9 mouse cellular contexts compared by ENCODE assay signal in the genomic region with DNA sequence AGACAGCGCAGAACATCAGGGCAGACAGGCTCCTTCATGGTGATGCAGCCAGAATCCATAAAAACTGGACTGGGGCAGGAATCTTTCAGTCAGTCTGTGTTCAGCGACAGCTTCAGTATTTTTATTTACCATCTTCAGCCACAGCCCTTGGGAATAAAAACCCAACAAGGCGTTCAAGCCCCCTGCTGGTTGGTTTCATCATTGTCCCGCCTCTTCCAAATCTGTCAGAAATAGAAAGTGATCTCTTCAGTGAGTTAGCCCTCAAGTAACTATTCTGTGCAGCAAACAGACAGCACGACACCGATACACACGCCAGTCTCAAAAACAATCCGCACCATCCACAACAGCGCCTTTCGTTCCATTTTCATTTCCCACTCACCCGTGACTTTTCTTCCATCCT. TPM values are rescaled to one million over a fixed set of nuclear protein-coding genes. Genes with fewer than 3 reads are reported as not detected.
DNase-seq lines count a peak whose midpoint lies in the region; ATAC-seq and TF ChIP-seq lines count a peak whose summit lies in the region.
"Had no signal": no experiment of that assay in that cellular context is flagged by ENCODE, and none has a peak within 500 bp of the region (broad histone marks: within the 10 kb centered on the region; RNA-seq: fewer than 3 reads in every experiment).

No protein-coding gene starts in this region.

- no peaks in the 10 kb centered on the region for H3K4me1 ChIP-seq in hindbrain, postnatal 0 days (ENCODE audit: insufficient read depth, low read length)
- H3K4me1 ChIP-seq in hindbrain, embryonic 10.5 days (replicated peaks): no peaks in the 10 kb centered on the region
- no peaks in the 10 kb centered on the region for H3K4me1 ChIP-seq in liver, adult 2 months (ENCODE audit: control insufficient read depth, insufficient read depth, low read length)
- H3K4me1 ChIP-seq in stomach, postnatal 0 days (replicated peaks; ENCODE audit: control insufficient read depth, insufficient read depth): no peaks in the 10 kb centered on the region

- WGBS in hindbrain, postnatal 0 days: 78% methylated on average over 11 of the region's 11 CpGs
- WGBS in hindbrain, embryonic 10.5 days: 87% methylated on average over 11 of the region's 11 CpGs
- WGBS in liver, adult 2 months: 80% methylated on average over 11 of the region's 11 CpGs
- 76% methylated on average over 11 of the region's 11 CpGs for WGBS in stomach, postnatal 0 days

- no peak overlapping the region for H3K27ac ChIP-seq in hindbrain, postnatal 0 days
- H3K27ac ChIP-seq in hindbrain, embryonic 10.5 days: no peak overlapping the region
- no peak overlapping the region for H3K27ac ChIP-seq in liver, adult 2 months (replicated peaks; ENCODE audit: insufficient read depth, low read depth, low read length)
- no peak overlapping the region for H3K27ac ChIP-seq in stomach, postnatal 0 days (replicated peaks)

- H3K27me3 ChIP-seq in hindbrain, postnatal 0 days (ENCODE audit: insufficient read depth, low read length): no peaks in the 10 kb centered on the region
- H3K27me3 ChIP-seq in hindbrain, embryonic 10.5 days (ENCODE audit: insufficient read depth, poor library complexity, severe bottlenecking): no peaks in the 10 kb centered on the region
- no peaks in the 10 kb centered on the region for H3K27me3 ChIP-seq in liver, adult 2 months (ENCODE audit: control insufficient read depth, insufficient read depth, low read length)
- no peaks in the 10 kb centered on the region for H3K27me3 ChIP-seq in stomach, postnatal 0 days (ENCODE audit: control insufficient read depth, insufficient read depth, low read length)

- peak; percentile 56 for DNase-seq in hindbrain, postnatal 0 days (ENCODE audit: low spot score)
- no peak for DNase-seq in hindbrain, embryonic 10.5 days (ENCODE audit: low spot score)
- peak; percentile 56 to 59 for DNase-seq in B cell, adult 2 months
- DNase-seq in ZHBTc4 (ENCODE audit: low read depth, low spot score): peak; percentile 69
- DNase-seq in heart, postnatal 36 days: peak; percentile 61 to 62
- peak; percentile 30 for DNase-seq in liver, adult 2 months (ENCODE audit: extremely low read depth, low read depth, low spot score)
- DNase-seq in stomach, postnatal 0 days (ENCODE audit: low spot score): peak; percentile 65

- no peak overlapping the region for H3K4me3 ChIP-seq in hindbrain, postnatal 0 days (ENCODE audit: low read length)
- no peak overlapping the region for H3K4me3 ChIP-seq in hindbrain, embryonic 10.5 days
- H3K4me3 ChIP-seq in liver, adult 2 months (ENCODE audit: insufficient read depth, low read depth, low read length): no peak overlapping the region
- H3K4me3 ChIP-seq in stomach, postnatal 0 days (ENCODE audit: low read depth, low read length): no peak overlapping the region

- H3K36me3 ChIP-seq in hindbrain, postnatal 0 days (ENCODE audit: insufficient read depth, low read length): peaks cover 56% of the 10 kb centered on the region
- H3K36me3 ChIP-seq in hindbrain, embryonic 10.5 days: peaks cover 97% of the 10 kb centered on the region
- H3K36me3 ChIP-seq in liver, adult 2 months (ENCODE audit: control insufficient read depth, insufficient read depth, low read length): peaks cover 57% of the 10 kb centered on the region
- peaks cover 14% of the 10 kb centered on the region for H3K36me3 ChIP-seq in stomach, postnatal 0 days (ENCODE audit: control insufficient read depth, insufficient read depth, low read length)

- no peak for TF ChIP-seq EP300 in stomach, postnatal 0 days (optimal IDR thresholded peaks at IDR 0.05)

- peak; percentile 54 for TF ChIP-seq CTCF in hindbrain, postnatal 0 days (IDR thresholded peaks at IDR 0.05; ENCODE audit: low read depth)
- no peak; the same call in 1 of the 2 replicates for TF ChIP-seq CTCF in liver, adult 2 months (IDR thresholded peaks at IDR 0.05; ENCODE audit: low read depth, low read length)
- TF ChIP-seq CTCF in stomach, postnatal 0 days (IDR thresholded peaks at IDR 0.05; ENCODE audit: low read depth): peak; percentile 73

- intact Hi-C loops in heart, postnatal 36 days (cut with DNase I): loop anchor here (1.0 to 2.0 kb wide), 2 partner anchors 35 to 132 kb away; no protein-coding TSS in a partner anchor

- no peak for TF ChIP-seq POLR2A in liver, adult 2 months (IDR thresholded peaks at IDR 0.05; ENCODE audit: extremely low read depth, insufficient read depth, low read length)

- no peak overlapping the region for H3K9ac ChIP-seq in hindbrain, postnatal 0 days (replicated peaks; ENCODE audit: low read length)
- H3K9ac ChIP-seq in liver, adult 2 months (ENCODE audit: low read depth, low read length): no peak overlapping the region
- H3K9ac ChIP-seq in stomach, postnatal 0 days (ENCODE audit: low read length): no peak overlapping the region

- no peak for ATAC-seq in hindbrain, postnatal 0 days
- ATAC-seq in stomach, postnatal 0 days (ENCODE audit: low FRiP score, low TSS enrichment): no peak
- no peak for ATAC-seq in activated CD4-positive, CD25-positive, alpha-beta regulatory T cell, adult 4 months

- H3K79me2 ChIP-seq in liver, adult 2 months (ENCODE audit: control insufficient read depth, insufficient read depth, low read length): no peaks in the 10 kb centered on the region

- H3K4me2 ChIP-seq in hindbrain, postnatal 0 days (ENCODE audit: low read depth, low read length): no peak overlapping the region
- H3K4me2 ChIP-seq in stomach, postnatal 0 days (replicated peaks; ENCODE audit: low read depth): no peak overlapping the region

- no peaks in the 10 kb centered on the region for H3K9me3 ChIP-seq in hindbrain, postnatal 0 days (ENCODE audit: low read length)
- H3K9me3 ChIP-seq in hindbrain, embryonic 10.5 days: no peaks in the 10 kb centered on the region
- no peaks in the 10 kb centered on the region for H3K9me3 ChIP-seq in stomach, postnatal 0 days (ENCODE audit: control insufficient read depth, low read length)

RNA-seq across cellular contexts. Expression of a gene that starts 14.6 kb away (rescaled TPM):
- total RNA-seq in hindbrain, postnatal 0 days (2014; rRNA removed): 1.4 TPM in 1 of 2 replicates, not detected in the other
- polyA plus RNA-seq in hindbrain, postnatal 0 days (2015; fragmentation: Nextera tagmentation; extraction: Ambion mirVana): 0.18 and 0.29 TPM in 2 replicates
- not detected in 2 replicates for polyA plus RNA-seq in hindbrain, embryonic 10.5 days (2016; fragmentation: Nextera tagmentation; extraction: Ambion mirVana)
- total RNA-seq in heart, postnatal 36 days (2021): not detected
- total RNA-seq in liver, adult 2 months (2014; rRNA removed): not detected in 2 replicates
- 0.31 TPM in 1 of 2 replicates, not detected in the other for polyA plus RNA-seq in liver, adult 2 months (2012; rRNA removed)
- polyA plus RNA-seq in stomach, postnatal 0 days (2015; fragmentation: Nextera tagmentation; extraction: Ambion mirVana): not detected in 2 replicates
- not detected for polyA plus RNA-seq in activated CD4-positive, CD25-positive, alpha-beta regulatory T cell, adult 4 months (2017; shearing (Covaris generic))
- polyA plus RNA-seq: liver, embryonic 16.5 days had no signal

RNA-seq across cellular contexts. Expression of a gene that starts 26.0 kb away (rescaled TPM):
- 59.3 and 64.6 TPM in 2 replicates for total RNA-seq in hindbrain, postnatal 0 days (2014; rRNA removed)
- 33.1 and 34.1 TPM in 2 replicates for polyA plus RNA-seq in hindbrain, postnatal 0 days (2015; fragmentation: Nextera tagmentation; extraction: Ambion mirVana)
- 79.7 and 80.3 TPM in 2 replicates for polyA plus RNA-seq in hindbrain, embryonic 10.5 days (2016; fragmentation: Nextera tagmentation; extraction: Ambion mirVana)
- total RNA-seq in heart, postnatal 36 days (2021): 10 to 100 TPM; 14.7 to 16.6 TPM
- 15.2 TPM in 2 replicates for total RNA-seq in liver, adult 2 months (2014; rRNA removed)
- polyA plus RNA-seq in liver, adult 2 months (2012; rRNA removed): 10.5 and 11.9 TPM in 2 replicates
- 20.1 and 21.0 TPM in 2 replicates for polyA plus RNA-seq in stomach, postnatal 0 days (2015; fragmentation: Nextera tagmentation; extraction: Ambion mirVana)
- polyA plus RNA-seq in activated CD4-positive, CD25-positive, alpha-beta regulatory T cell, adult 4 months (2017; shearing (Covaris generic)): 10 to 100 TPM; 21.3 to 26.5 TPM

RNA-seq across cellular contexts. Expression of a gene that starts 28.1 kb away (rescaled TPM):
- total RNA-seq in hindbrain, postnatal 0 days (2014; rRNA removed): 8.7 and 12.3 TPM in 2 replicates
- 15.2 and 15.9 TPM in 2 replicates for polyA plus RNA-seq in hindbrain, postnatal 0 days (2015; fragmentation: Nextera tagmentation; extraction: Ambion mirVana)
- polyA plus RNA-seq in hindbrain, embryonic 10.5 days (2016; fragmentation: Nextera tagmentation; extraction: Ambion mirVana): 25.5 and 27.8 TPM in 2 replicates
- total RNA-seq in heart, postnatal 36 days (2021): 10 to 100 TPM in 1 of 2 experiments, 1 to 10 TPM in 1; 9.8 to 11.3 TPM
- 10.2 and 14.2 TPM in 2 replicates for total RNA-seq in liver, adult 2 months (2014; rRNA removed)
- 17.5 and 18.5 TPM in 2 replicates for polyA plus RNA-seq in liver, adult 2 months (2012; rRNA removed)
- 19.6 and 20.5 TPM in 2 replicates for polyA plus RNA-seq in stomach, postnatal 0 days (2015; fragmentation: Nextera tagmentation; extraction: Ambion mirVana)
- polyA plus RNA-seq in activated CD4-positive, CD25-positive, alpha-beta regulatory T cell, adult 4 months (2017; shearing (Covaris generic)): 10 to 100 TPM; 18.1 to 20.8 TPM

RNA-seq across cellular contexts. Expression of a gene that starts 36.2 kb away (rescaled TPM):
- total RNA-seq in hindbrain, postnatal 0 days (2014; rRNA removed): 23.6 and 35.3 TPM in 2 replicates
- polyA plus RNA-seq in hindbrain, postnatal 0 days (2015; fragmentation: Nextera tagmentation; extraction: Ambion mirVana): 12.2 and 15.3 TPM in 2 replicates
- polyA plus RNA-seq in hindbrain, embryonic 10.5 days (2016; fragmentation: Nextera tagmentation; extraction: Ambion mirVana): 5.7 and 7.0 TPM in 2 replicates
- 10 to 100 TPM; 19.3 to 22.6 TPM for total RNA-seq in heart, postnatal 36 days (2021)
- total RNA-seq in liver, adult 2 months (2014; rRNA removed): 62.9 and 78.9 TPM in 2 replicates
- polyA plus RNA-seq in liver, adult 2 months (2012; rRNA removed): 202 and 244 TPM in 2 replicates
- polyA plus RNA-seq in stomach, postnatal 0 days (2015; fragmentation: Nextera tagmentation; extraction: Ambion mirVana): 7.7 and 8.4 TPM in 2 replicates
- polyA plus RNA-seq in activated CD4-positive, CD25-positive, alpha-beta regulatory T cell, adult 4 months (2017; shearing (Covaris generic)): under 1 TPM in 1 of 2 experiments, not detected in 1; 0.45 TPM

RNA-seq across cellular contexts. Expression of a gene that starts 47.7 kb away (rescaled TPM):
- total RNA-seq in hindbrain, postnatal 0 days (2014; rRNA removed): 70.6 and 72.7 TPM in 2 replicates
- polyA plus RNA-seq in hindbrain, postnatal 0 days (2015; fragmentation: Nextera tagmentation; extraction: Ambion mirVana): 128 and 134 TPM in 2 replicates
- 110 and 114 TPM in 2 replicates for polyA plus RNA-seq in hindbrain, embryonic 10.5 days (2016; fragmentation: Nextera tagmentation; extraction: Ambion mirVana)
- total RNA-seq in heart, postnatal 36 days (2021): 10 to 100 TPM; 42.8 to 47.6 TPM
- 58.1 and 62.6 TPM in 2 replicates for total RNA-seq in liver, adult 2 months (2014; rRNA removed)
- polyA plus RNA-seq in liver, adult 2 months (2012; rRNA removed): 66.4 and 75.2 TPM in 2 replicates
- polyA plus RNA-seq in stomach, postnatal 0 days (2015; fragmentation: Nextera tagmentation; extraction: Ambion mirVana): 136 and 137 TPM in 2 replicates
- polyA plus RNA-seq in activated CD4-positive, CD25-positive, alpha-beta regulatory T cell, adult 4 months (2017; shearing (Covaris generic)): 100 to 1,000 TPM; 110 TPM
